Mouse (Mus musculus) kidney, postnatal 36 days (tissue): ENCODE measurements at regions not wholly inside any gene's neighbourhood (a gene's known extent, or its start where the extent isn't known, plus 50 kb on each side); places are given as distances from the start of the nearest gene placed in this dataset.

Source experiments
- DNase-seq, 2 experiments: peaks; one replicate each; pipeline ENCODE4 v3.0.0; 2021 to 2022; ENCODE audit warnings: mixed read lengths in 2 of 2

DNA sequence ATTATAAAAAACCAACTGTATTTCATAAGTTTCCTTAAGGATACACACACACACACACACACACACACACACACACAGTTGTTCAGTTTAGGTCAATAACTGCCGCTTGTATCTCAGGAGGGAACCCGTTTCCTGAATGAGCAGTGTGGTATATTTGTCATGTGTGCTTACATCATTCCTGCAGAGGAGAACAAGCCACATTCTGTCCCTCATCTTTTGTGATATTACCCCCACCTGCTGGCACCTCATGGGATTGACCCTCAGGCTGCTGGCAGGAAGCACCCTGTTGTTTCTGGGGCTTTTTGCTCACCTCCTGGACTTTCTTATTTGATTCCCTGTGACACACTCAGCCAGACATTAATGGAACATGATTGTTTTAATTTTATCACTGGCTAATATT, 66.4 kb upstream of the Htr1a start:
- peak; percentile 23 to 80 for DNase-seq

DNA sequence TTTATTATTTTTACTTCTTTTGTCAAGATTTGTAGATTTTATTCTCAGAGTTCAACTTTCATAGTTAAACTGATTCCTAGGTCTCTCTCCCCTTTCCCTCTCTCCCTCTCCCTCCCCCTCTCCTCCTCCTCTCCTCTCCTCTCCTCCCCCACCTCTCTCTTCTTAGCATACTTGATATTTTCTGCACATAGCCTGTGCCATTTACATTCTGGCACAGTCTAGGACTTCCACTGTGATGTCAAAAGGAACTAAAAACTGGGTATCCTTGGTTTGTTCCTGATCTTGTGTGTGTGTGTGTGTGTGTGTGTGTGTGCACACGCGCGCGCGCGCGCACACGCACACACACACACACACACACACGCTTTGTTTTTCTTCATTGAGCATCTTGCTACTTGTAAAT, 64.9 kb upstream of the Htr1a start:
- no peak for DNase-seq

DNA sequence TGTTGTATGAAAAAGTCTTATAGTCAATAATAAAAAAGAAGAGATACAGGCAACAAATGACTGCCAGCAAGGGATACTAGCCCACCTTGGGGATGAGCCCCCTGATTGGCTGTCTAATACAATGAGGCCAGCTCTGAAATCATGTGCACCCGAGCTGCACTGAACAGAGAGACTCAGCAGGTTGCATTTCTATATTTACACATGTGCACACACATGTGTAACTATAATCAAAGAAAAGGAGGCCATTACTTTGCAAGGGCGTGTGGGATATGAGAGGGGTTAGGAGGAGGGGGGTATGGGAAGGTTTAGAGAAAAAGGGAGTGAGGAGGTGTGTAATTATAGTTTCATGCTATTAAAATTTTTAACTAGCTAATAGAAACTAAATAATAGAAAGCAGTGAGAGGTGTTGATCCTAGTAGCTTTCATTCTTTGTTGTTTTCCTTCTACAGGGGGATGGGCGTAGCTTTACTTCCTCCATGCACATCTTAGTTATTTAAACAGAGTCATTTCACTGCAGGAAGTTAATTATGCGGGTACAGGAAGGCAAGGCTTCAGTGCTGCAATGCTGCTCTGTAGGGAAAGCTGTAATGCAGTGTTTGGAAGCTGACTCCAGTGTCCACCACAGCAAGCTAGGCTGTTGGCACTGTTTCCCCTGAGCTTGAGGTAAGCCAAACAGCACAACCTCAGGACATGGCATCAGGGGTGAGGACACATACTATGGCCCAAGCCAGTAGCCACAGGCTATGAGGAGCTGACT, 56.2 kb upstream of the Htr1a start:
- DNase-seq: no peak
